Mouse (Mus musculus) spleen, adult 2 months (tissue): ENCODE results near the gene Ebf3.

Experiments
- CTCF ChIP-seq: fragments of 200-500 bp; IDR thresholded peaks from 2 replicates; pipeline ENCODE4 v1.5.1; 2011; ENCODE audit warnings: mild to moderate bottlenecking, inconsistent platforms; ENCODE audit not compliant: insufficient read depth, insufficient read length, insufficient replicate concordance; ENCODE audit errors: extremely low read depth
- POLR2A ChIP-seq: fragments of 200-500 bp; IDR thresholded peaks from 2 replicates; pipeline ENCODE4 v1.6.1; 2011; ENCODE audit warnings: low read depth, low read length, inconsistent platforms

- TF ChIP-seq POLR2A (no peak), CTCF (no peak)
These were observed 32.6 kb upstream of the Ebf3 start for GRCm38 (mm10) chr7:137346860-137347259.
